Mouse (Mus musculus) forebrain, embryonic 16.5 days (tissue): ENCODE measurements around the gene Khdrbs1. TPM values are rescaled to one million over a fixed set of nuclear protein-coding genes. Genes with fewer than 3 reads are reported as not detected.
"Not testable (repeated sequence)": the region's sequence is repeated elsewhere in the genome, so short reads cannot be mapped to it uniquely, and the experiment has no call there.

Source experiments
- ATAC-seq: fragments of 200-750 bp; cut with Nextera tagmentation; 2 replicates; pipeline ENCODE4 v1.8.0; 2017; ENCODE audit warnings: mild to moderate bottlenecking, moderate library complexity
- H3K27ac ChIP-seq: fragments of 300-500 bp; sonication (generic); 2 replicates; pipeline ENCODE4 v1.5.1; 2014; ENCODE audit warnings: low read length, control low read depth
- H3K27me3 ChIP-seq: fragments of 300-500 bp; sonication (generic); replicated peaks from 2 replicates; pipeline ENCODE4 v1.6.1; 2014; ENCODE audit warnings: low read length; ENCODE audit not compliant: control insufficient read depth, insufficient read depth
- H3K36me3 ChIP-seq: fragments of 300-500 bp; sonication (generic); 2 replicates; pipeline ENCODE4 v1.6.1; 2014; ENCODE audit not compliant: control insufficient read depth, insufficient read depth
- H3K4me1 ChIP-seq: fragments of 300-500 bp; sonication (generic); replicated peaks from 2 replicates; pipeline ENCODE4 v1.6.1; 2014; ENCODE audit warnings: low read length; ENCODE audit not compliant: control insufficient read depth, insufficient read depth
- H3K4me2 ChIP-seq: fragments of 300-500 bp; sonication (generic); 2 replicates; pipeline ENCODE4 v1.6.1; 2014; ENCODE audit warnings: mild to moderate bottlenecking, low read length, control low read depth
- H3K4me3 ChIP-seq: fragments of 300-500 bp; sonication (generic); replicated peaks from 2 replicates; pipeline ENCODE4 v1.5.1; 2014; ENCODE audit warnings: mild to moderate bottlenecking, low read length, control low read depth
- H3K9ac ChIP-seq: fragments of 300-500 bp; sonication (generic); replicated peaks from 2 replicates; pipeline ENCODE4 v1.6.1; 2014; ENCODE audit warnings: low read depth, low read length, control low read depth
- H3K9me3 ChIP-seq: fragments of 300-500 bp; sonication (generic); 2 replicates; pipeline ENCODE4 v1.6.1; 2016; ENCODE audit warnings: low read length; ENCODE audit not compliant: control insufficient read depth
- WGBS: fragments of 180-500 bp; shearing (Covaris S2); extraction: QIAGEN DNeasy Blood & Tissue Kit; methylation state at CpG from one replicate; pipeline ENCODE4 v1.1.7; 2014; 5-methylcytosine and 5-hydroxymethylcytosine counted together
- polyA plus RNA-seq: library from polyadenylated mRNA; unstranded; fragments of >200 nt; fragmentation: Nextera tagmentation; extraction: Ambion mirVana; gene quantifications from 2 replicates; pipeline ENCODE4 v1.2.1, GENCODE M21; 2015

Gene Khdrbs1
- polyA plus RNA-seq, 1 experiment from 2014 or later: 160 TPM

DNA sequence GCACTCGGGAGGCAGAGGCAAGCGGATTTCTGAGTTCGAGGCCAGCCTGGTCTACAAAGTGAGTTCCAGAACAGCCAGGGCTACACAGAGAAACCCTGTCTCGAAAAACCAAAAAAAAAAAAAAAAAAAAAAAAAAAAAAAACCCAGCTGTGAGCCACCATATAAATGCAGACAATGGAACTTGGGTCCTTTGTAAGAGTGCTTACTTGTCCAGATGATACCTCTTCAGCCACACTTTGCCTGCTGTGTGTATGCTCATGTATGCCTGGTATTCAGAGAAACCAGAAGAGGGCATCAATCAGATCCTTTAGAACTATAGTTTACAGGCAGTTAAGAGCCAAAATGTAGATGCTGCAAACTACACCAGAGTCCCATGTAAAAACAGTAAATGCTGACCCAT lies 6.6 kb downstream of the Khdrbs1 start:
- WGBS: 96% methylated on average over 3 of the region's 4 CpGs
- not testable (repeated sequence) for H3K4me3 ChIP-seq, H3K27ac ChIP-seq, H3K9ac ChIP-seq, H3K9me3 ChIP-seq, ATAC-seq, H3K36me3 ChIP-seq, H3K4me2 ChIP-seq, H3K27me3 ChIP-seq
- peaks cover 35% of the 10 kb centered on the region for H3K4me1 ChIP-seq

DNA sequence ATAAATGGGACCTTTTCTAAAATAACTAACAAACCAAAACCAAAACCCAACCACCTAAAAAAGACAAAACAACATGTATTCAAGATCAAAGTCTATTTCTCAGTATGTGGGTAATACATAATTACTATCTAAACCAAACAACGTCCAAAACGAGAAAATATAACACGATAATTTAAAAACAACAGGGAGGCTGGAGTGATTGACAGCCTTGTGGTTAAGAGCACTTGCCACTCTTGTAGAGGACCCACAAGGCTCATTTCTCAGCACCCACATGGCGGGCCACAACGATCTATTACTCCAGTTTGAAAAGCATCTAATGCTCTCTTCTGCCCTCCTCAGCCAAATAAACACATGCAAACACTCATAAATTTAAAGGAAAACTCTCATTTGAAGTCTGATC lies 10.7 kb downstream of the Khdrbs1 start:
- Histone ChIP-seq H3K27ac (no peak overlapping the region), H3K27me3 (no peaks in the 10 kb centered on the region), H3K9me3 (no peaks in the 10 kb centered on the region), H3K4me3 (no peak overlapping the region), H3K4me2 (no peak overlapping the region), H3K9ac (no peak overlapping the region), H3K4me1 (peaks cover 11% of the 10 kb centered on the region), H3K36me3 (peaks cover 12% of the 10 kb centered on the region)
- WGBS: 77% methylated on average over 5 of the region's 5 CpGs
- ATAC-seq: no peak

DNA sequence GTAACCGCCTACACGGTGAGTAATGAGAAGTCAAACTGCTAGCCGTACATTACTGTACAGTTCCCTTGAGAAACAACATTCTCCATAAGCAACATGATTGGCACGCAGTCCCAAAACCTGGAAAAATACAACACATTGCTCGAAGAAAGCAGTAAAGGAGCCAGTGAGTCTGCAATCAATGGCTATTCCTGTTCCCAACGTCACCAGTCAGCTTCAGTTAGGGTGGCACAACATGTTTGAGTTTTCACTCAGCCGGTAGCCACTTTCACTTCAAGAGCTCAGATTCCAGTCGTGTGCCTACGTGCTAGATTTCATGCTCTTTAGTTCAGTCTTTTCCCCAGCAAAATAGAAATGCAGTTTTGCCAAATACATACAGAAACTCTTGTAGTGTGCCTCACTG lies 25.8 kb downstream of the Khdrbs1 start:
- Histone ChIP-seq H3K4me3 (no peak overlapping the region), H3K36me3 (peaks cover 55% of the 10 kb centered on the region), H3K9ac (no peak overlapping the region), H3K4me1 (no peaks in the 10 kb centered on the region), H3K27me3 (no peaks in the 10 kb centered on the region), H3K4me2 (no peak overlapping the region), H3K9me3 (no peaks in the 10 kb centered on the region), H3K27ac (no peak overlapping the region)
- 93% methylated on average over 9 of the region's 9 CpGs for WGBS
- ATAC-seq: no peak

DNA sequence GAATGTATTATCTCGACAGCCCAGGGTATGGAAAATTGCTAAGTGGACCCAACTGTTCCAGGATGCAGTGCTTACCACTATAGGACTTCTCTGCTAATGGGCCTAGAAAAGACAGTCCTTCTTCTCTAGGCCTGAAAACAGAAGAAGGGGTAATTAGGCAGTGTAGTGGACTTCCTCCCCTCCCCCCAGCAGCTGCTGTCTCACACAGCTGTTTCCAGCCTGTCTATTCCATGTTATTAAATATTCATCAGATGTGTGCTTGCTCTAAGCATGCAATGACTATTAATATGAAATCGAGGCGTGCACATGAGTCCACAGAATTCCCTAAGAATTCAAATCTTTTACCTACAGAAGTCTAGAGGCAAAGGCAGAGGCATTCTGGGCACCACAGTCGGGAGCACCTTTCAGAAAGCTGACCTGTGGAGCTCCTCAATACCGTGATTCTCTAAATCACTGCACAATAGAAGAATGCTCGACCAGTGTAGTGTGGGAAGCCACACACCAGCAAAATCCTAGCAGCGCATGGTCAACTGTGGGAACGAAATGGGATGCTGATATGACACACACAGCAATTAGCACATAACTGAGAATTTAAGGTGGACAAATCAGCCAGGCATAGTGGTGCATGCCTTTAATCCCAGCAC lies 32.5 kb downstream of the Khdrbs1 start:
- Histone ChIP-seq H3K9ac (no peak overlapping the region), H3K27ac (peak overlapping the region; percentile 56), H3K4me3 (no peak overlapping the region), H3K27me3 (no peaks in the 10 kb centered on the region), H3K36me3 (peaks cover 43% of the 10 kb centered on the region), H3K9me3 (no peaks in the 10 kb centered on the region), H3K4me2 (no peak overlapping the region), H3K4me1 (peaks cover 18% of the 10 kb centered on the region)
- ATAC-seq: peak; percentile 81
- 59% methylated on average over 8 of the region's 8 CpGs for WGBS

DNA sequence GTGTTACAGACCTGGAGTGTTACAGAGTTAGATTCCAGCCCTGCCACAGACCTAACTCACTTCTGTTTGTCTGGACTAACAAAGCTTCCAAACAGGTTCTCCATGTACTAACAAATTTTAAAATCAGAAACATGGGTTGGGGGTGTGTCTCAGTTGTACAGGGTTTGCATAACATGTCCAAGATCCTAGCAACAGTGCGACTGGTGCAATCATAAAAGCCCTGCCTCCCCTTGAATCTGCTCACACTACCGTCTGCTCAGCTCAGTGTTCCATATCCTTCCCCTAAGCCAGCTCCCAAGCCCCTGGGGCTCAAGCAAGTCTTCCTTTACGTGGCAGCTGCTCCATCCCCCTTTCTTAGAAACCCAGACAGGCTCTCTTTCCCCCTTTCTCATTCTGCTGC lies 35.4 kb downstream of the Khdrbs1 start:
- H3K36me3 ChIP-seq: peaks cover 39% of the 10 kb centered on the region
- H3K9me3 ChIP-seq: no peaks in the 10 kb centered on the region
- H3K4me1 ChIP-seq: peaks cover 32% of the 10 kb centered on the region
- H3K4me3 ChIP-seq: no peak overlapping the region
- H3K4me2 ChIP-seq: no peak overlapping the region
- no peak overlapping the region for H3K9ac ChIP-seq
- ATAC-seq: no peak
- 19% methylated on average over 3 of the region's 3 CpGs for WGBS
- H3K27ac ChIP-seq: 0 out of 2 replicates have a peak overlapping the region, but pooled peaks have one; percentile 26
- no peaks in the 10 kb centered on the region for H3K27me3 ChIP-seq

DNA sequence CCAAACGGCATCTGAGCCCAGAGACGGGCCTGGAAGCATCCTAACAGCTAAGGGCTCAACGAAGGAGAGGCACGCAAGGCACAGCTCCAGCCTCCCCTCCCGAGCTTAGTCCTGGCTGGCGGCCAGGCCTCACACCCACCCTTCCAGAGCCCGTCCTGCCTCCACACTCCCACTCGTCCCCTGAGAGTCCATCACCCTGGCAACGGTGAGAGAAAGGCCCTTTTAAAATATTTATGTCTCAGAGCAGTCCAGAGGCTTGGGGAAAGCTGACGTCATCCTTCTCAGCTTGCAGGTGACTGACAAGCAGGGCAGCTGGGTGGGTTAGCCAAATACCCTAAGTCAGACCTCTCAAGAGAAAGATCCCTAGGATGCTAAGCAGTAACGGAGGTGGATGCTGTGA lies 39.6 kb downstream of the Khdrbs1 start:
- H3K4me2 ChIP-seq: peak overlapping the region; percentile 20; the same call in 1 of the 2 replicates
- peaks cover 26% of the 10 kb centered on the region for H3K4me1 ChIP-seq
- peak; percentile 82 for ATAC-seq
- peaks cover 15% of the 10 kb centered on the region for H3K36me3 ChIP-seq
- H3K9me3 ChIP-seq: no peaks in the 10 kb centered on the region
- H3K4me3 ChIP-seq: no peak overlapping the region
- WGBS: 3% methylated on average over 11 of the region's 11 CpGs
- H3K27ac ChIP-seq: peak overlapping the region; percentile 84
- no peaks in the 10 kb centered on the region for H3K27me3 ChIP-seq
- peak overlapping the region; percentile 50 for H3K9ac ChIP-seq

DNA sequence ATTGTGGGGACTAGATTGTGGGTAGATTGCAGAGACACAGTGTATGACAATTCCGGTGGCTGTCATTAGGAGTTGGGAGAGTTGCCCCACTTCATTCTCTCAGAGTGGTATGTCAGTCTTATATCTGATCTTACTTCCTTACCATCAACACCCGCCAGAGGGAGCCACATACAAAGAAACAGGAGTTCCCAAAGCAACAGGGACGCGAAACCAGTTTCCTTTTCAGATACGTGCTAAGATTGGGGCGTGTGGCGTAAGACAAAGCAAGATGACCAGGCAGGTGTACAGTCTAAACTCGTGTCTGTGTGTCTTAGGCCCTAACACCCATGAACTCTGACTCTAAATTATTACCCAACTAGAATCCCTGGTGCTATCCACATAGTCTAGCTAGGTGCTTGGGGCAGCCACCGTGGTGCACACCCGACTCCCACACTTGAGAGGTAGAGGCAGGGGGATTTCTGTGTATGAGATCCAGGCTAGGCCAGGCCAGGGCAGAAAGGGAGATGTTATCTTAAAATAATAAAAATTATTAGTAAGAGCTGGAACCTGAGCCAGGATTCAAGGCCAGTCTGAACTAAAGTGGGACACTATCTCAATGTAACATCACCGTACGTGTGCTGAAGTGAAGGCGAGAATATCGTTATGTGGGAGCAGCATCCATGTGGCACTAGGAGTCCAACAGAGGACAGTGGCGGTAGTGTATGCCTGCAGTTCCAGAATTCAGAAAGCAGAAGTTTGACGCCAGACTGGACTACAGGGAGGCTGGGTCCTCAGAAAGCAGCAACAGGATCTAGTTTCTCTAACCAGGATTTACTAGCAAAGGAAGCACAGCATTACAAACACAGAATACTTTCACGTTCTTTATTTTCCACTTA lies 40.4 kb downstream of the Khdrbs1 start:
- peak overlapping the region; percentile 50 for H3K9ac ChIP-seq
- H3K4me3 ChIP-seq: no peak overlapping the region
- H3K4me2 ChIP-seq: peak overlapping the region; percentile 20; the same call in 1 of the 2 replicates
- peaks cover 15% of the 10 kb centered on the region for H3K36me3 ChIP-seq
- H3K4me1 ChIP-seq: peaks cover 30% of the 10 kb centered on the region
- peak overlapping the region; percentile 84 for H3K27ac ChIP-seq
- no peaks in the 10 kb centered on the region for H3K27me3 ChIP-seq
- peak; percentile 35 for ATAC-seq
- no peaks in the 10 kb centered on the region for H3K9me3 ChIP-seq
- 35% methylated on average over 17 of the region's 17 CpGs for WGBS

DNA sequence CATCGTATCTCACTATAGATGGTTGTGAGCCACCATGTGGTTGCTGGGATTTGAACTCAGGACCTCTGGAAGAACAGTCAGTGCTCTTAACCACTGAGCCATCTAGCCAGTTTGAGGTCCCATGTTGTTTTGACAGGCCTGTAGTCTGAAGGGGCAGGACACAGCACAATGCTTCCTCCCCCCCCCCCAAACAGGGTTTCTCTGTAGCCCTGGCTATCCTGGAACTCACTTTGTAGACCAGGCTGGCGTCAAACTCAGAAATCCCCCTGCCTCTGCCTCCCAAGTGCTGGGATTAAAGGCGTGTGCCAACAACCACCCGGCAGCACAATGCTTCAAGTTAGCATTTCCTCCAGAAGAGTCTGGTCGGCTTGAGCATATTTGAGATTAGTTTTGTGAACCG lies 41.4 kb downstream of the Khdrbs1 start:
- Histone ChIP-seq H3K4me1 (peaks cover 28% of the 10 kb centered on the region), H3K36me3 (peaks cover 12% of the 10 kb centered on the region), H3K27ac (peak overlapping the region; percentile 54)
- not testable (repeated sequence) for H3K4me3 ChIP-seq, H3K9me3 ChIP-seq, H3K27me3 ChIP-seq, H3K4me2 ChIP-seq, ATAC-seq, H3K9ac ChIP-seq
- 92% methylated on average over 6 of the region's 6 CpGs for WGBS

DNA sequence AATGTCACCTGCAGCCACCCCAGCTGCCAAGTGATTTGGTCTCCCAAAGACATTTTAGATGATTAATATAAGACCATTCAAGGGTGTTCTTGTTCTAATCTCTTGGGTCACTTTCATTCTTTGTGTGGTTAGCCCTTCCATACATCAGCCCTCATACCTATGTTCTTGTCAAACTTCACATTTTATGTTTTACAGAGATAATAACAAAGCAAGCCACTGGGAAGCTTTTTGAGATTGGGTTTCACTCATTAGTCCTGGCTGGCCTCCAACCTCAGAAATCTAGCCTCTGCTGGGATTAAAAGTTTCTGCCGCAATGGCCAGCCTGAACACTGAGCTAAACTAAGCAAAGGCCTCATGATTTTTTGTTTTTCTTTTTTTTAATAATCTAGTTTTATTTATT lies 41.9 kb downstream of the Khdrbs1 start:
- H3K27ac ChIP-seq: no peak overlapping the region

More for the DNA sequence above, 41.9 kb downstream of the Khdrbs1 start:
- Histone ChIP-seq H3K36me3 (peaks cover 12% of the 10 kb centered on the region), H3K9me3 (no peaks in the 10 kb centered on the region), H3K4me3 (no peak overlapping the region), H3K9ac (no peak overlapping the region), H3K4me2 (no peak overlapping the region), H3K4me1 (peaks cover 32% of the 10 kb centered on the region), H3K27me3 (no peaks in the 10 kb centered on the region)
- ATAC-seq: no peak
- 73% methylated on average over 1 of the region's 1 CpGs for WGBS
